Mouse (Mus musculus) urinary bladder, postnatal 14 days (tissue): Measurements from ENCODE around the gene Rtp1.
A peak's percentile ranks its signal among the peaks of the same experiment; 100 is the strongest.

Experiments used
- DNase-seq: peaks from one replicate; pipeline ENCODE4 v3.0.0; 2021; ENCODE audit warnings: low spot score

The Rtp1 gene

DNA sequence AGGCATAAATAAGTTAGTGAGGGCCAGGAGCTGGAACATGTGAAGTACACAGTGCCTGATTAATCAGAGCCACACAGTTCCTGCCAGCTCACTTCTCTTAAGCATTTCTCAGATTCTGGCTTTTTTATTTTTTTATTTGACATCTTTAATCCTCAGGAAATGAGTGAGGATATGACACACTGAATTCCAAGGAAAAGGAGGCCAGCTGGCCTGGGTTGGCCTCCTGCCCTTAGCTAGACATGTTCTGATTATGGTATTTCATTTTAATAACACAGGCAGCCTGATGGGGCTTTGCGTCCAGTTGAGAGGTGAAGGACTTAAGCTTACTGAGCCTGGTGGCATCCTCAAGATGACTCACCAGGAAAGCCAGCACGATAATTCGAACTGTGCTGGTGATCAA, 27.6 kb downstream of the Rtp1 start:
- peak; percentile 48 for DNase-seq

DNA sequence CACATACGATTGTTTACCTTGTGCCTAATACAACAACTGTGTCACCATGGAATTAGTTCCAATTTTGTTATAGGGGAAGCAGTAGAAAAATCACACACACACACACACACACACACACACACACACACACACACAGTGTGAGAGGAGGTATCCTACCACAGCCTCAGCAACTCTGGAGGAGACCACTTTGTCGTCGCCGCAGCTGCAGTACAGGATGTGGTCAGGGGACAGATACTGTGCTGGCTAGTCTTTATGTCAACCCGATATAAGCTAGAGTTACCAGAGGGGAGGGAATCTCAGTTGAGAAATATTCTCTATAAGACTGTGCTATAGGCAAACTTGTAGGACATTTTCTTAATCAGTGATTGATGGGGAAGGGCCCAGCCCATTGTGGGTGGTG, 28.4 kb downstream of the Rtp1 start:
- no peak for DNase-seq

DNA sequence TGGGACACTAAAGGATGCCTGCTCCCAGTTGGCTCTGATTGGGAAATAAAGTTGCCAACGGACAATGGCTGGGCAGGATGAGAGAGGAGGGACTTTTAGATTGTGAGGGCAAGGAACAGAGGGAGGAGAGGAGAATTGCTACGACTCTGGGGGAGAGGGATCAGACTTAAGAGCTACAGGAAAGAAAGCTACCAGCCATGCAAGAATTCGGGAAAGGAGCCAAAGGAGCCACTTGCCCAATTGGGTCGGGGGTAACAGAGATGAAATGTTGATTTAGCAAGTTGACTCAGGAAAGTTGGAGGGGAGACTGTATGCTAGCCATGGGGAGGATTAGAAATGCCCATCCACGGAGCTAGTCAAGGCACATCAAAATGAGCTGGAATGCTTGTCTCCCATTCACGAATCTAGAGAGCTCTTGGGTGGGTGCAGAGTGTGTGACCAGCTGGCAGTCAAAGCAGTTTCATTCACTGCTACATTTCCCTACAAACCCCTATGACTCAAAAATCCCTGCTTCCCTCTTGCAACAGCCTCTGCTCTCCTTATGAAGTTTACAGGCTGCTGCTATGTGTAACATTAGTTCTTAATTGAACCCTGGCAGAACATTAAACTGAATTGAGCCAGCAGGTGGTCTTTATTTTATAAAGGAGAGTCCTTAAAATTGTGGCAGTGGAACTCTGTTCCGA, 30.1 kb downstream of the Rtp1 start:
- DNase-seq: no peak

DNA sequence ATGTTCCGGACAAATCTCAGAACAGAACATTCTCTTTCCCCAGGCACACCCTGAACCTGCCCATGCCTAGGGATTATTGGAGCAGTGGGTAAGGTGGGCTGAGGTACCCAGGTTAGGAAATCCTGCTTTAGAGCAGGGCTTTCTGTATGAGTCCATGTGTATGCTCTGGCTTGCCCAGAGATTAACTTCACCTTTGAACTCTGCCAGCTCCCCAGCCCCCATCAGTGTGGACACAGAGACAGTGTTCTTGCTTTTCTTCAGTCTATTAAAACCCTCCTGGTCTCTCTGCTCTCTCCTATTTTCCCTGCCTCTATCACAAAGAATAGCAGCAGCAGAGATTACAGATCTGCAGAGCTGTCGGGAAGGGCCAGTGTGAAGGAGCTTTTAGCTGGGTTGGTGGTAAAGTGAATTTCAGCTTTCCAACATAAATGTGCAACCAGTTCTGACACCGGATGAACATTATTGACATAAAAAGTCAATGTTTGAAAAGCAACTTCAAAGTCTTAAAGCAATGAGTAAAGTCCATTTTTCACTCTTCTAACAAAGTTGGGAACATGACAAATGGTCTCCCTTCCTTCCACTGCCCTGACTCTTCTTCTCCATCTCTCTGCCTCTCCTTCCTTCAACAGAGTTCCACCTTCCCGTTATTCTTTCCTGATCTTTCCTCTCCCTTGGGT, 34.9 kb downstream of the Rtp1 start:
- no peak for DNase-seq

DNA sequence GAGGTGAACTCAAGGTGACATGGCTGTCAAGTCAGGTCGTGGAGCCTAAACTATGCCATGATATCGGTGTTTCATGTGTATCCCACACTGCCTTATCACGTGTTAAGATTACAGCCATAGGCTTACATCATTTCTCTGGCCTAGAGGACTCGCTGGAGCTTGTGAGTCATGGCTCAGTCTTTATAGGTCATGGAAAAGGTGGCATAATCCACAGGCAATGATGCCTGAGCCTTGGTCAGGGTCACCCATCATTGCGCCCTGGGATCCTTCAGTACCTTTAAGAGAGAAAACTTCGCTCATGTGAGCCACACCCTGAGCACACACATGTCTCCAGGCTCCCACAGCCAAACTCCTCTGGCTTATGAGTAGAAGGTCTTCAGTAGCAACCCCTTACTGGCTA, 42.6 kb downstream of the Rtp1 start:
- no peak for DNase-seq

DNA sequence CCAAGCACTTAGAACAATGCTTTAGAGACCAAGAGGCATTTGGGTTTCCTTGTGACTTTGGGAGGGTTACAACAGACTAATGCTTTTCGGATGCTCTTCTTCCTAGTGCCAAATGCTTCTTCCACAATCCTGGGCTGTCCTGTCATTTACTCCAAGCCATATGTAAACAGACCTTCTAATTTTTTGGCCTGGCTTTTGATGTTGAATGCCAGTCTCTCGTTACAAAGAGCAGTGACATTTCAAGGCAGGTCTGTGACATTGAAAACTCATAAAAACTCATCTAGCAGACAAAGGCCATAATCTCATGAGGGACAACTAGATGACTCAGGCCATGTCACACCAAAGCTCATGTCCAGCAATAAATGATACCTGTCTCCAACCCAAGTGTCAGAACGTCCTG, 43.1 kb downstream of the Rtp1 start:
- DNase-seq: no peak

DNA sequence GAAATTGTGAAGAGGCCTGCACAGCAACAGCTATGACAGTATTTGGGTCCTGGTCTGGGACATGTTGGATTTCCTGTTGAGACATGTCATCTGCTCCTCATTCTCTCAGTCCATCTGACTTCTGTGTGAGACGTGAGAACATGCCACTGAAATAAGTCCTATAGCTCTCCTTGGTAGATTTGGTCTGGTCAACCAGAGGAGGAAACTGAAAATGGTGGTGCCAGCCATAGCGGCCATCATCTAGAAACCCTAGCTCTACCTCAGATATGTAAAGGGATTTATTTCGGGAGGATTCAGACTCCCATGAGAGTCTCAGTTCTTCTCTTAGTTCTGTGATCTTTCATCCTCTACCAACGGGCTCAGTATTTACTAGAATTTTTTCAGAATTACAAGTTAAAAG, 46.7 kb downstream of the Rtp1 start:
- DNase-seq: no peak

DNA sequence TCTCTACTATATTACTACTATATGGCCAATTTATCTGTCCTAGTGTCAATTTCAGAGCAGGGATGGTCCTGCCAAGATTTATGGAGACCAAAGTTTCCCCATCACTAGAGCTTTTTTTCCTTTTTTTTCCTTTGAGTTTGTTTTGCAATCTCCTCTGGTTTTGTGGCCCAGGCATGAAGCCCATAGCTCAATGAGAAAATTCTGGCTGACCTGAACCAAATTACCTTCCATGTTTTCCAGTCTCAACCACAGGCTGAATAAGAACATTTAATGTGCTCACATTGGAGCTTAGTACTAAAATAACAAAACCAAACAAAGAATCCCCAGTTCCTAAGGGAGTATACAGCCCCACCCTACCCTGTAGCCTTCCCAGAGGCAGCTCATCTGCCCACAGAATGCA, 47.7 kb downstream of the Rtp1 start:
- DNase-seq: no peak

DNA sequence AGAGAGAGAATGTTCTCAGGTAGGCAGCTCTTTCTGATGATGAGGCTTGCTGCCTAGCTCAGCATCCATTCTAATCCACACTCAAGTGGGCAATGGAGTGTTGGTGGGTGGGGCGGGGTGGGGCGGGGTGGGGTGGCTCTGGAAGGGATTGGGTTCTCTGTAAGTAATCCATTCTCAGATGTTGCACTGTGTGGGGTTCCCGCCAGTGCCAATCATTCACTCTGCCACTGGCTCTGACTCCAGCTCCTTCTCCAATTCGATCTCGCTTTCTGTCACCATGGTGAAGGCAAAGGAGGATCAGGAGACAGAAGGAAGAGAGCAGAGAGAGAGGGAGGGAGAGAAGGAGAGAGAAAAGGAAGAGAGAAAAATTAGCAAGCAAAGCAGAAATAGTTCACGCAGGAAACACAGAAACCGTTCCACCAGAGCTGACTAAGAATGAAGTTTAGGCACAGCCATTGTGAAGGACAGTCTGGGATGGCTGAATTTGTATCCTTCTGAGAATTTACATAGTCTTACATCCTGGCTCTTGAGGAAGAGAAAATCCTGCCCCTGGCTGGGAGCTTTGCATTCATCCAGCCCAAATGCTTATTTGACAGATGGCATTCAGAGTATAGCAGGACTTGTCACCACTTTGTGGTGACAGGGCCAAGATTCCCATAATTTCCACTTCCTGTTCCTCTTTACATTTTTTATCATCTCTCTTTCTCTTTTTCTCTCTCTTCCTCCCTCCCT, 51.1 kb downstream of the Rtp1 start:
- DNase-seq: no peak

DNA sequence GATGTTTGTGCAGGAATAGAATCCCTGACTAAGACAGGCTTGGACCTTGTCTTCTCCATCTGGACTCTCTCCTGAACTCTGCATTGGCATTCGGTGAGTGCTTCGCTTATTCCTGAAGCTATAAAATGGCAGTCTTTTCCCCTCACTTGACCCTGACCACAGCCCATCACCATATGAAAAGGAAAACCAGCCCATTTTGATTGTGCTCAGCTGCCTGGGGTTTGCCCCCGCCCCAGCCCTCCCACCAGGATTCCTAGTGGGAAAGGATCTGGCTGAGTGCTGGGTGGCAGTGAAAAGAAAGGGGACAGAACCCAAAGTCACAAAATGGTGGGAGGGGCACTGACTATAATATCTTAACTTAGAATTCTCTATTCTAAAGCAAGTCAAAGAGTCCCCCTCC, 53.3 kb downstream of the Rtp1 start:
- DNase-seq: no peak

DNA sequence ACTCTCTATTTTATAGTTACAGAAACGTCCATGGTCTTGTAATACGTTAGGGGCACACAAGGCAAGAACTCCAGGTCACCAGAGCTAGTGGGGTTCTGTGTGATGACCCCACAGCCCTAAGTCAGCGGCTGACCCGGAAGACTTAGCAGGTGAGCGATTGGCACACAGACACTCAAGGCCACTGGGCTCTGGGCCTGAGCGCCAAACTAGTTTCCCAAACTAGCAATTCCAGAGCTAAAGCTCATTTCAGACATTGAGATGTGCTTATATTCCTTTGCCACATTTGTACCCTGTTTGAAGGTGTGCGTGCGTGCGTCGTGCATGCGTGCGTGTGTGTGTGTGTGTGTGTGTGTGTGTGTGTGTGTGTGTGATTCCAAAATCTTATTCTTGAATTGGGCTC, 53.9 kb downstream of the Rtp1 start:
- no peak for DNase-seq

DNA sequence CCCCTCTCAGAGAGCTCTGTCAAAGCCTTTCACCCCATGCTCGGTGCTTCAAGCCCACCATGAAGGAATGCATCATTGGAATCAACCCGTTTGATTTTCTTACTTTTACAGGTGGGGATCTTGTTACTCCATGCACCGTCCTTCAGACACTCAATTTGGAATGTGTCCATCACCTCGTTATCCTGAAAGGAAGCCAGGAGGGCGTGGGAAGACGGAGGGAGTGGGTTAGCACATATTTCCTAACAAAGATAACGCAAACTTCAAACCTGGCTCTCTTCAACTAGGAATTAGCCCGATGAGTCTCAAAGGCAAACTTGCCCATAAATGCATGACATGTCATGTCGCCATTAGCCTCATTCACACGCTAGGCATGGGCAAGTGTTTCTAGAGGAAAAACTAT, 54.4 kb downstream of the Rtp1 start:
- DNase-seq: no peak
